ENCODE assay signal across 21 mouse cellular contexts in the genomic region with DNA sequence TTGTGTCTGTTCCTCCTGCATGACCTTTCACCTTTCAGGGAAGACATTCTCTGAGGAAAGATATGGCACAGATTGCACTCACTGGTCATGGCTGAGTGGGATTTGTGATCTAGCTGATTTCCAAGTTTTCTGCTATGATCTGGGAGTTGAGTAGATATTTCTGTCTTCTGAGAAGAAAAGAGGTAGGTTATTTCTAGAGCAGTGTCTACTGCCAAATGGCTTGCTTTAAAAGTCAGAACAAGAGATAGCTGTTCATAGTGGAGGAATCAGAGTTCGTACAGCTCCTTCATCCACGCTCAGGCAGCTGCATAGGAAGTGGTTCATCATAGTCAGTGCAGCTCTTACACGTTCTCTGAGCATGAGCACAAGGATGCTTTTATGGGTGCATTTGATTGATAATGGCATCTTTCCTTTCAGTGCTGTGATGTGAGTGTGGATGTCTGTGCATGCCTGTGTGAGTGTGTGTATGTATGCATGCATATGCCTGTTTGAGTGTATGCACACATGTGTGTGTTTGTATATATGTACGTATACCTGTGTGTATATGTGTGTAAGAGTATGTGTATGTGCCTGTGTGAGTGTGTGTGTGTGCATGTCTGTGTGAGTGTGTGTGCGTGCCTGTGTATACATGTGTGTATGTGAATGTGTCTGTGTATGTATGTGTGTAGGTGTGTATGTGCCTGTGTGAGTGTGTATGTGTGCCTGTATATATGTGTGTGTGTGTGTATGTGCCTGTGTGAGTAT.
A peak's percentile ranks its signal among the peaks of the same experiment; 100 is the strongest.
DNase-seq lines count a peak whose midpoint lies in the region; ATAC-seq and TF ChIP-seq lines count a peak whose summit lies in the region.
"Had no signal": no experiment of that assay in that cellular context is flagged by ENCODE, and none has a peak within 500 bp of the region (broad histone marks: within the 10 kb centered on the region; RNA-seq: fewer than 3 reads in every experiment).

No protein-coding gene starts in this region.

- ATAC-seq in limb, embryonic 12.5 days (ENCODE audit: insufficient number of reproducible peaks, insufficient read depth, low FRiP score, low TSS enrichment, low read depth), result 0 out of 2 replicates have a peak, but pooled peaks have one; percentile 20
- ATAC-seq: forebrain, embryonic 13.5 days; intestine, embryonic 15.5 days had no signal

- H3K4me2 ChIP-seq in limb, embryonic 12.5 days, result no peak overlapping the region
- H3K4me2 ChIP-seq: forebrain, embryonic 13.5 days; heart, embryonic 15.5 days; intestine, embryonic 15.5 days; limb, embryonic 13.5 days; neural tube, embryonic 12.5 days had no signal

- TF ChIP-seq CTCF in cortical plate, adult 2 months (IDR thresholded peaks at IDR 0.05; ENCODE audit: extremely low read depth, insufficient read depth, low read length), result no peak

- H3K4me1 ChIP-seq in limb, embryonic 12.5 days (replicated peaks), result no peaks in the 10 kb centered on the region
- H3K4me1 ChIP-seq in limb, embryonic 10.5 days, result no peaks in the 10 kb centered on the region
- H3K4me1 ChIP-seq in cortical plate, adult 2 months (ENCODE audit: control insufficient read depth, insufficient read depth, low read length), result peaks cover 5% of the 10 kb centered on the region; the same call in 1 of the 2 replicates
- H3K4me1 ChIP-seq: forebrain, embryonic 13.5 days; heart, embryonic 15.5 days; hindbrain, embryonic 10.5 days; intestine, embryonic 15.5 days; limb, embryonic 13.5 days; neural tube, embryonic 12.5 days had no signal

- WGBS in limb, embryonic 12.5 days, result 80% methylated on average over 5 of the region's 5 CpGs
- WGBS in limb, embryonic 10.5 days, result 81% methylated on average over 5 of the region's 5 CpGs

- no peak overlapping the region for H3K4me3 ChIP-seq in limb, embryonic 12.5 days (replicated peaks)
- H3K4me3 ChIP-seq in limb, embryonic 10.5 days, result no peak overlapping the region
- no peak overlapping the region for H3K4me3 ChIP-seq in cortical plate, adult 2 months (ENCODE audit: insufficient read depth, low read length)
- H3K4me3 ChIP-seq: forebrain, embryonic 13.5 days; heart, adult 2 months; heart, embryonic 15.5 days; hindbrain, embryonic 10.5 days; intestine, embryonic 15.5 days; layer of hippocampus, adult 2 months; limb, embryonic 13.5 days; neural tube, embryonic 12.5 days had no signal

- no peaks in the 10 kb centered on the region for H3K27me3 ChIP-seq in limb, embryonic 12.5 days
- no peaks in the 10 kb centered on the region for H3K27me3 ChIP-seq in limb, embryonic 10.5 days (ENCODE audit: low read depth, poor library complexity, severe bottlenecking)
- H3K27me3 ChIP-seq: forebrain, embryonic 13.5 days; heart, embryonic 15.5 days; intestine, embryonic 15.5 days; limb, embryonic 13.5 days; neural tube, embryonic 12.5 days had no signal

- H3K27ac ChIP-seq in limb, embryonic 12.5 days, result no peak overlapping the region
- no peak overlapping the region for H3K27ac ChIP-seq in limb, embryonic 10.5 days
- peak overlapping the region; percentile 32; the same call in 1 of the 2 replicates for H3K27ac ChIP-seq in cortical plate, adult 2 months (ENCODE audit: insufficient read depth, low read length)
- H3K27ac ChIP-seq: forebrain, embryonic 13.5 days; heart, adult 2 months; heart, embryonic 15.5 days; hindbrain, embryonic 10.5 days; intestine, embryonic 15.5 days; kidney, postnatal 0 days; layer of hippocampus, adult 2 months; limb, embryonic 13.5 days; liver, embryonic 14.5 days; neural tube, embryonic 12.5 days; stomach, postnatal 0 days had no signal

- no peaks in the 10 kb centered on the region for H3K9me3 ChIP-seq in limb, embryonic 12.5 days
- H3K9me3 ChIP-seq in limb, embryonic 10.5 days (replicated peaks), result no peaks in the 10 kb centered on the region
- H3K9me3 ChIP-seq: forebrain, embryonic 13.5 days; heart, embryonic 15.5 days; hindbrain, embryonic 10.5 days; intestine, embryonic 15.5 days; limb, embryonic 13.5 days; neural tube, embryonic 12.5 days had no signal

- no peak for TF ChIP-seq POLR2A in cortical plate, adult 2 months (IDR thresholded peaks at IDR 0.05; ENCODE audit: extremely low read depth, insufficient read depth, low read length)

- DNase-seq in limb, embryonic 10.5 days (ENCODE audit: low spot score), result no peak
- peak; percentile 5 to 16 for DNase-seq in left cerebral cortex, adult 18-20 months (ENCODE audit: low spot score in 2 of 2)
- DNase-seq in right cerebral cortex, postnatal 10 days (ENCODE audit: low spot score in 2 of 2), result peak; percentile 23 to 42
- DNase-seq in kidney, postnatal 36 days, result no peak
- no peak for DNase-seq in kidney, adult 9 months
- DNase-seq: adrenal gland, postnatal 36 days; cerebellum, adult 9-10 months; heart, adult 2 months; thymus, postnatal 14 days had no signal

- no peak overlapping the region for H3K9ac ChIP-seq in limb, embryonic 12.5 days (replicated peaks)
- H3K9ac ChIP-seq: forebrain, embryonic 13.5 days; heart, embryonic 15.5 days; intestine, embryonic 15.5 days; limb, embryonic 13.5 days; liver, embryonic 14.5 days; neural tube, embryonic 12.5 days had no signal

- no peaks in the 10 kb centered on the region for H3K36me3 ChIP-seq in limb, embryonic 12.5 days
- H3K36me3 ChIP-seq in limb, embryonic 10.5 days, result no peaks in the 10 kb centered on the region
- H3K36me3 ChIP-seq: heart, embryonic 15.5 days; hindbrain, embryonic 10.5 days; intestine, embryonic 15.5 days; limb, embryonic 13.5 days; neural tube, embryonic 12.5 days had no signal

Comparison
In these comparisons a context has a peak if more than half of its experiments do, and no peak if none do; other contexts are left out.
1. DNase-seq: peak in left cerebral cortex, adult 18-20 months (2 of 2) and right cerebral cortex, postnatal 10 days (2 of 2); none in limb, embryonic 10.5 days (single experiment), kidney, postnatal 36 days (0 of 2) and kidney, adult 9 months (single experiment).